Mouse (Mus musculus): ENCODE results near the gene Rhobtb3. TPM values are rescaled to one million over a fixed set of nuclear protein-coding genes. Genes with fewer than 3 reads are reported as not detected.

The Rhobtb3 gene
- polyA plus RNA-seq (2012; rRNA removed) = 11.1 and 13.0 TPM in 2 replicates

GRCm38 (mm10) chr13:75943189-75944043 is at the start of gene Rhobtb3:
TSS of gene Rhobtb3 (minus strand) at chr13:75943925.
- Histone ChIP-seq H3K4me3 (ENCODE audit: insufficient read depth, low read length) (peak within 1 kb of the TSS; percentile 83), H3K4me1 (ENCODE audit: control insufficient read depth, insufficient read depth, low read length) (no peaks in the 10 kb centered on the region; the same call in 1 of the 2 replicates), H3K27ac (ENCODE audit: insufficient read depth, low read length) (peak within 1 kb of the TSS; percentile 54)
- TF ChIP-seq CTCF (IDR thresholded peaks at IDR 0.05; ENCODE audit: extremely low read depth, insufficient read depth, low read length) (no peak), POLR2A (IDR thresholded peaks at IDR 0.05; ENCODE audit: extremely low read depth, insufficient read depth, low read length) (0 out of 2 replicates have a peak, but pooled peaks have one; percentile 18)

DNA sequence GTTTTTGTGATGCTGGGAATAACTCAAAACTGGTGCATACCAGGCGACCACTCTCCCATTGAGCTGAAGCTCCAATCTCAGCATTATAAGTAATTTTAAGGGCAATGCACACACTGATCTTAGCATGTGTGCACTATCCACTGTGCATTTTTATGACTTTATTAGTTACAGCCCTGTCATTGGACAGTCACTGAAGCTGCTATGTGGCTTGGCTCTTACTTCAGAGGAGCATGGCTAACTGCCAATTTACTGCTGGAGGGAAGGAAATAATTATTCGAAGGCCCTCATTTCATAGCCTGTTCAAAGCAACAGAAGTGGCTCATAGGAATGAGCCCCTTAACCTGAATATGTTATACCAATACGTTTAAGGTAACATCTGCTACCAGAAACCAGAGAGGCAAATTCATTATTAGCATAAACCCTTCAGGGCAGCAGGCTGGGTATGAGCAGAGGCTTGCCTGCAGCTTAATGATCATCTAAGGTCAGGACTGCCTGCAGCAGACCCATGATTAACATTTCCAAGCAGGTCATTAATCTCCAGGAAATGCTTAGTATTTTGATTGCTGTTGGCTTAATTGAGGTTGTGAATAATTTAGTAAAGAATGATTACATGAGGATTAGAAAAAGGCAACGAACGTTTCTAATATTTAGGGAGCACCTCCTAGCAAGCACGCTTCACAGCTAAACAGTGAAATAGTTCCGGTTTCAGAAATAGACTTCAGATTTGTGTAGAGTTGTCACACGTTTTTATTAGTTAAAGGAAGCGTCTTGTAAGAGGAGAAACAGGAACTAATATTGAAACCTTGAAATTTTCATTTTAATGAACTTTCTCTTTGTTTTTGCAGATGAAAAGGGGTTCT is 48.7 kb upstream of the Rhobtb3 start:
- TF ChIP-seq POLR2A (IDR thresholded peaks at IDR 0.05; ENCODE audit: extremely low read depth, insufficient read depth, low read length) (no peak), CTCF (IDR thresholded peaks at IDR 0.05; ENCODE audit: extremely low read depth, insufficient read depth, low read length) (no peak)
- Histone ChIP-seq H3K4me1 (ENCODE audit: control insufficient read depth, insufficient read depth, low read length) (peaks cover 1% of the 10 kb centered on the region; the same call in 1 of the 2 replicates), H3K27ac (ENCODE audit: insufficient read depth, low read length) (no peak overlapping the region), H3K4me3 (ENCODE audit: insufficient read depth, low read length) (no peak overlapping the region)

GRCm38 (mm10) chr13:75988096-75988495 is 44.4 kb upstream of the Rhobtb3 start:
- no peak for TF ChIP-seq CTCF (IDR thresholded peaks at IDR 0.05; ENCODE audit: extremely low read depth, insufficient read depth, low read length)
- TF ChIP-seq POLR2A (IDR thresholded peaks at IDR 0.05; ENCODE audit: extremely low read depth, insufficient read depth, low read length) = no peak
- peaks cover 1% of the 10 kb centered on the region; the same call in 1 of the 2 replicates for H3K4me1 ChIP-seq (ENCODE audit: control insufficient read depth, insufficient read depth, low read length)
- H3K27ac ChIP-seq (ENCODE audit: insufficient read depth, low read length) = no peak overlapping the region

DNA sequence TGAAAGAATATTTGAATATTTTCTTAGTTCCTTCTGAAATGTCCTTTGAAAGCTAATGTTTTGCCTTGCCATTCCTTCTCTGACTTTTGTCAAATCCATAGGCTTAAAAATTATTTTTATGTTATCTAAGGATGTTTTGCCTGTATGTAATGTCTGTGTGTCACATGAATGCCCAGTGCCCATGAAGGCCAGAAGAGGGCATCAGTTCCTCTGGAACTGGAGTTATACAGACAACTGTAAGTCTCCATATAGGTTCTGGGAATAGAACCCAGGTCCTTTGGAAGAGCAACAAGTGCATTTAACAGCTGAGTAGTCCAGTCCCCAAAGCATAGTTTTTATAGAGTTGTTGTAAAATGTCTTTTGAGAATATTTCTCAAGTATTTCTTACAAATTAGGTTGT is 38.2 kb upstream of the Rhobtb3 start:
- Histone ChIP-seq H3K4me1 (ENCODE audit: control insufficient read depth, insufficient read depth, low read length) (no peaks in the 10 kb centered on the region), H3K27ac (ENCODE audit: insufficient read depth, low read length) (no peak overlapping the region), H3K4me3 (ENCODE audit: insufficient read depth, low read length) (no peak overlapping the region)
- no peak for TF ChIP-seq POLR2A (IDR thresholded peaks at IDR 0.05; ENCODE audit: extremely low read depth, insufficient read depth, low read length)
- 0 out of 2 replicates have a peak, but pooled peaks have one; percentile 7 for TF ChIP-seq CTCF (IDR thresholded peaks at IDR 0.05; ENCODE audit: extremely low read depth, insufficient read depth, low read length)

More at GRCm38 (mm10) chr13:75988096-75988495, 44.4 kb upstream of the Rhobtb3 start:
- no peak overlapping the region for H3K4me3 ChIP-seq (ENCODE audit: insufficient read depth, low read length)

DNA sequence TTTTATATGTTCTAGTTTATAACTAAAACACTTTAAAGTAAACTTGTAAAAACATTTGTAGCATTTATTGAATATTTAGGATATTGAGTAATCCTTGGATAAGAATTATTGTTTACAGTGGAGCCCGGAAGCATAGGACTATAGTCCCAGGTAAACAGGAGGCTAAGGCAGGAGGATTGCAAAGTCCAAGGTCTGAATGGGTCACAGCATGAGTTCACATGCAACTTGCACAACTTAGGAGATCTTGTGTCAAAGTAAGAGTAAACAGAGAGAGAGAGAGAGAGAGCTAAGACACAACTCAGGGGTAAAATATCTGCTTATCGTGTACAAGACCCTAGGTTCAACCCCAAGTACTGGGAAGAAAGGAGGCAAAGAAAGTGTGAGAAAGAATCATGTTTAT is 32.9 kb upstream of the Rhobtb3 start:
- TF ChIP-seq CTCF (IDR thresholded peaks at IDR 0.05; ENCODE audit: extremely low read depth, insufficient read depth, low read length) (no peak), POLR2A (IDR thresholded peaks at IDR 0.05; ENCODE audit: extremely low read depth, insufficient read depth, low read length) (no peak)
- Histone ChIP-seq H3K27ac (ENCODE audit: insufficient read depth, low read length) (no peak overlapping the region), H3K4me3 (ENCODE audit: insufficient read depth, low read length) (no peak overlapping the region), H3K4me1 (ENCODE audit: control insufficient read depth, insufficient read depth, low read length) (no peaks in the 10 kb centered on the region)

DNA sequence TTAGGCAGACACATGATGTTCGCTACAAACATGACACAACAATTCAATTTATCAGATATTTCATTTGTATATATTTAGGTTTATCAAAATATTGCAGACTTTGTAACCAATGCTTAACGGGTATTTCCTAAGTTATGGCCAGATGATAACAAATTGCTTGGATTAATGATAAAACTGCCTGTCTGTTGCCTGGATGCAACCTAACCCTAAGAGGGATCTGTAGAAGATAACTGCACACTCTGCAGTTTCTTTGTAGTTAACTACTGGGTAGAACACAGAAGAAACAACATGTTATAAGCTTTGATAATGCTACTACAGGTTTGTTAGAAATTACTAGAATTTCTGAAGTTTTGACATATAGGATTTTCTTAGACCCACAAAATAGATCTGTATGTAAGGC is 32.5 kb upstream of the Rhobtb3 start:
- no peaks in the 10 kb centered on the region for H3K4me1 ChIP-seq (ENCODE audit: control insufficient read depth, insufficient read depth, low read length)
- no peak overlapping the region for H3K4me3 ChIP-seq (ENCODE audit: insufficient read depth, low read length)
- no peak overlapping the region for H3K27ac ChIP-seq (ENCODE audit: insufficient read depth, low read length)
- TF ChIP-seq CTCF (IDR thresholded peaks at IDR 0.05; ENCODE audit: extremely low read depth, insufficient read depth, low read length) (no peak), POLR2A (IDR thresholded peaks at IDR 0.05; ENCODE audit: extremely low read depth, insufficient read depth, low read length) (no peak)

DNA sequence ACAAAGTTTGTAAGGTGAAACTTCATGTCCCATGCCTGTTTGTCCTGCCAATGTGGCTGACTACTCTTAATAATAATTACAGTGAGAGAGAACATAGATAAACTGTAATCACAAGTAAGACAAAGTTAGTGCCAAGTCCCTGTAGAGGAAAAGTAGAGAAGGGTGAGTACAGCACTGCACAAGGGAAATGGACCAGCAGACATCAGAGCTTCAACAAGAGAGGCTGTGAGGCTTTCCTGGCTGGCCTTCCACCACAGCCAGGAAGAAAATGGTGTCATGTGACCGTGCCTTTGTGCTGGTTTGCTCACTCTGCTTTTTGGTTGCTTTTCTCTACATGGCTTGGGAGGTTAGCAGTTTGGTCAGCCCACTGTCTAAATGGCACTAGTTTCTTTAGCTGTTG is 31.9 kb upstream of the Rhobtb3 start:
- Histone ChIP-seq H3K27ac (ENCODE audit: insufficient read depth, low read length) (no peak overlapping the region), H3K4me3 (ENCODE audit: insufficient read depth, low read length) (no peak overlapping the region), H3K4me1 (ENCODE audit: control insufficient read depth, insufficient read depth, low read length) (no peaks in the 10 kb centered on the region)
- TF ChIP-seq CTCF (IDR thresholded peaks at IDR 0.05; ENCODE audit: extremely low read depth, insufficient read depth, low read length) (no peak), POLR2A (IDR thresholded peaks at IDR 0.05; ENCODE audit: extremely low read depth, insufficient read depth, low read length) (no peak)

DNA sequence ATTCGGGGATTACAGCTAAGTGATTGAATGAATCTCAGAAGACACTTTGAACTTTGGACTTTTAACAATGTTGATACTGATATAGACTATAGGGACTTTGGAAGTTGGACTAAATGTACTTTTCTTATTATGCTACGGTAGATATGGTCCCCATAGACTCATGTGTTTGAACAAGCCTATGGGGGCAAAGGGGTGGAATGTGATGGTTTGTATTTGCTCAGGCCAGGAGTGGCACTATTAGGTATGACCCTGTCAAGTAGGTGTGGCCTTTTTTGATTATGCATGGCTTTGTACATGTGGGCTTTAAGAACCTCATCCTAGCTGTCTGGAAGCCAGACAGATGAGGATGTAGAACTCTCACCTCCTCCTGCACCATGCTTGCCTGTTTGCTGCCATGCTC is 30.8 kb upstream of the Rhobtb3 start:
- no peaks in the 10 kb centered on the region for H3K4me1 ChIP-seq (ENCODE audit: control insufficient read depth, insufficient read depth, low read length)
- no peak overlapping the region for H3K27ac ChIP-seq (ENCODE audit: insufficient read depth, low read length)
- TF ChIP-seq POLR2A (IDR thresholded peaks at IDR 0.05; ENCODE audit: extremely low read depth, insufficient read depth, low read length) (no peak), CTCF (IDR thresholded peaks at IDR 0.05; ENCODE audit: extremely low read depth, insufficient read depth, low read length) (no peak)
- no peak overlapping the region for H3K4me3 ChIP-seq (ENCODE audit: insufficient read depth, low read length)

DNA sequence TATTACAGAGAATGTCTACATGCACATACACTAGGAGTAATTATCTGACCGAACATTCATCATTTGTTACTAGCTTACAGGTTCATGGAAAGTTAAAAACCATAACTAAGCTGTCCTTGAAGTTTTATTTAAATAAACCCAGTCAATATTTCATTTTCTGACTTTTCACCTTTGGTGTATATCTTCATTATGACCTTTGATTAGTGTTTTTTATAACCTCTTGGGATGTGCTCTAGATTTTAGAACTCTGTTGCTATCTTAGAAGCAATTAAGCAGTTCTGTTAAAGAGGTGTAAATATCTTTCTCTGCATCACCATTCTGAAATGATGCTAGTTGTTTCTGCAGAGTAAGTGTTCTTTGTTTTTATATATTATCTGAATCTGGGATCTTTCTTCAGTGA is 23.1 kb upstream of the Rhobtb3 start, which contains the start of gene Spata9:
Gene Spata9, plus strand, starts transcription at position 301 of the 400 bp plus-strand sequence.
- H3K4me1 ChIP-seq (ENCODE audit: control insufficient read depth, insufficient read depth, low read length) = no peaks in the 10 kb centered on the region
- no peak for TF ChIP-seq CTCF (IDR thresholded peaks at IDR 0.05; ENCODE audit: extremely low read depth, insufficient read depth, low read length)
- no peak for TF ChIP-seq POLR2A (IDR thresholded peaks at IDR 0.05; ENCODE audit: extremely low read depth, insufficient read depth, low read length)
- H3K4me3 ChIP-seq (ENCODE audit: insufficient read depth, low read length) = no peak within 1 kb of the TSS
- no peak within 1 kb of the TSS for H3K27ac ChIP-seq (ENCODE audit: insufficient read depth, low read length)
